Mouse (Mus musculus) embryonic fibroblast, embryonic 13.5 days (primary cell): ENCODE results near the gene Thada.

Experiments
- CTCF ChIP-seq: IDR thresholded peaks from 2 replicates; pipeline ENCODE4 v1.5.1; 2011; ENCODE audit warnings: mild to moderate bottlenecking, control low read depth, low read length, moderate library complexity, borderline replicate concordance; ENCODE audit not compliant: insufficient read depth
- POLR2A ChIP-seq: IDR thresholded peaks from 2 replicates; pipeline ENCODE4 v1.6.1; 2011; ENCODE audit warnings: low read depth, mild to moderate bottlenecking, control low read depth, low read length, moderate library complexity

- no peak for TF ChIP-seq CTCF
- TF ChIP-seq POLR2A: no peak
These were observed 168.0 kb downstream of the Thada start for GRCm38 (mm10) chr17:84297976-84298375.
